Mouse (Mus musculus): Measurements from ENCODE around the gene Oog1. TPM values are rescaled to one million over a fixed set of nuclear protein-coding genes. Genes with fewer than 3 reads are reported as not detected.
"Not testable (repeated sequence)": the region's sequence is repeated elsewhere in the genome, so short reads cannot be mapped to it uniquely, and the experiment has no call there.

Oog1 gene
- total RNA-seq (2022) = not detected

DNA sequence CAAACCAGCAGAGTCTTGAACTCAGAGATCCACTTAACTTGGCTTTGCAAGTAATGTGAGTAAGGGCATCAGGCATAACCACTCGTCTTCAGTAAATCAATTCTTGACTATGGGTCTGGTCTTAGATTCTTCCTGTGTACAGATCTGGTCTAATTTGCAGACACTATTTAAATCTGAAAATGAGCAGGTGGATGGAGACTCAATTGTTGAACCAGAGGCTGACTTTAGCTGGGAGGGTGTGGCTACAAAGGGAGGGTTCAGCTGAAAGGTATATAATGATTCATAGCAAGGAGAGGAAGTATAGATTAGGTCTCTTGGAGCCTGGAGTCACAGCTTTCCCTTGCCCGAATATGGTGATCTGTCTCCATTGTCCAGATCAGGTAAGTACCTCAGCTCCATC, at the start of gene Oog1:
Oog1 (plus strand) TSS at position 301 of the 400 bp plus-strand sequence.
- not testable (repeated sequence) for DNase-seq (ENCODE audit: low spot score in 2 of 2)

GRCm38 (mm10) chr12:87601388-87601787, 1.1 kb upstream of the Oog1 start:
- DNase-seq (ENCODE audit: low spot score in 2 of 2) = not testable (repeated sequence)

GRCm38 (mm10) chr12:87618569-87618968, 16.1 kb downstream of the Oog1 start, which contains the start of gene Gm4027:
Gene Gm4027 (plus strand): TSS chr12:87618869.
- DNase-seq (ENCODE audit: low spot score in 2 of 2) = not testable (repeated sequence)

GRCm38 (mm10) chr12:87644520-87644919, 42.0 kb downstream of the Oog1 start, which contains the start of gene Gm16381:
Gene Gm16381 (minus strand): TSS chr12:87644620.
- not testable (repeated sequence) for DNase-seq (ENCODE audit: low spot score in 2 of 2)

DNA sequence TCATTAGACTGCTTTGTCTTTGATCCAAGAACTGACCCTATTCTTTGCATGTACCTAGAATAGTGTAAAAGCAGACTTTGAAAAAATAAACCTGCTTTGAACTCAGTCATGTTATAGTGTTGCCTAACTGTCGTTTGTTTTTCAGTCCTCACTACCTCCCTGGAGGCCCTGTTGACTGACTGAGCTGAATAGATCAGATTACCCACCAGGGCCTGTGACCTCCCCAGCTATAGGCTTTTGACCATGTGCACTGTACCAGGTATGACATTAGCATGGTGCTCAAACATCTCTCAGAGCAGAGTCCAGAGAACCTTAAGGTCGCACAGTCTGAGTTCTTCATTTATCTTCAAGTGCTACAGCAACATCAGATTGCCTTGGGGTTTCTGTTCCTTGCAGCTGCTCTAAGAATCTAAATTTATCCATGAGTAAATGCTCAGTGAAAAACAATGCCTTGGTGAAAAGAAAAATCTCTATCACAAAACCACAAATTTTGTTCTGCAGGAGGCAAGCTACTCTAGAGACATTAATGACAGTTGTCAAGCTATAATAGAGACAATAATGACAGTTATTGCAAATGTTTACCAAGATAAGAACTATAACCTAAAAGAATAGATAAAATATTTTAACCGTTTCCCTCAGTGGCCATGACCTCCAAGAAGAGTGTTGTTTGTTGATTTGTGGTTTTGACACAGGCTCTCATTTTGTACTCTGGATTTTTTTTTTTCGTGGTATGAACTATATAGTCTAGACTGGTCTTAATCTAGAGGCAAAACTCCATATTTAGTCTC, 50.6 kb downstream of the Oog1 start:
- DNase-seq (ENCODE audit: low spot score in 2 of 2) = not testable (repeated sequence)

Other genes with a start within 250 kb of the Oog1 start
- gene Sptlc2, start 214.3 kb upstream of the Oog1 start, total RNA-seq (2022) = 10 to 100 TPM; 27.6 to 37.0 (median 32.7) TPM
- 100 to 1,000 TPM; 101 to 134 (median 108) TPM for gene Slirp, start 158.8 kb upstream of the Oog1 start, total RNA-seq (2022)
- 10 to 100 TPM; 18.8 to 22.9 (median 19.0) TPM for gene Alkbh1, start 158.7 kb upstream of the Oog1 start, total RNA-seq (2022)
- 10 to 100 TPM; 65.5 to 74.1 (median 70.7) TPM for gene Snw1, start 130.4 kb upstream of the Oog1 start, total RNA-seq (2022)
- not detected for gene Gm5788, start 108.0 kb upstream of the Oog1 start, total RNA-seq (2022)
- not detected for gene Gm8300, start 88.4 kb upstream of the Oog1 start, total RNA-seq (2022)
- not detected for gene Gm4027, start 16.2 kb downstream of the Oog1 start, total RNA-seq (2022)
- not detected for gene Gm16381, start 41.9 kb downstream of the Oog1 start, total RNA-seq (2022)
- gene Gm21319, start 173.1 kb downstream of the Oog1 start, total RNA-seq (2022) = not detected
- gene Gm21936, start 192.8 kb downstream of the Oog1 start, total RNA-seq (2022) = not detected
- gene BB287469, start 213.9 kb downstream of the Oog1 start, total RNA-seq (2022) = not detected
- not detected for gene Gm2001, start 239.7 kb downstream of the Oog1 start, total RNA-seq (2022)

All from left cerebral cortex, adult 8-10 months (tissue).